Mouse (Mus musculus): ENCODE measurements around the gene Dhtkd1. TPM values are rescaled to one million over a fixed set of nuclear protein-coding genes. Genes with fewer than 3 reads are reported as not detected.

Gene Dhtkd1
- total and polyA plus RNA-seq, 3 experiments = 1.5 to 1.6 TPM; not detected in 1

DNA sequence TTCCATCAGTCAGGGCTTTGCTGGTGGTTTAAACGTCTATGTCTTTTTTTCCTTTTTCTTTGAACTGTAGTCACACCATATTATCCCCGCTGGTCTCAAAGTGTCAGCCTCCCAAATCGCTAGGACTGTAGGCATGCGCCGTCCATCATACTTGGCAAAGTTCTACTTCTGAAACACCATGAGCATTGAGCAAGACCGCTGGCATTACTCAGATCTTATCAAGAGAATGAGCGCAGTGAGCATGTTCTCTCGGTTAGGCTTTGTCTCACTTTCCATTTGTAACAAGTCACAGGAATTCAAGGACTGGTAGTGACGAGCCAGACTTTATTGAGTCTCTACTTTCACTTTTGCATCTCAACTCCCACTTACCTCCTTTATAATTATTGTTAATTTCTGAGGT is 91.5 kb downstream of the Dhtkd1 start:
- peaks cover 4 to 9% of the 10 kb centered on the region in 2 experiments for H3K4me1 ChIP-seq (ENCODE audit: control insufficient read depth in 1 of 2, insufficient read depth in 2 of 2, low read length in 2 of 2)
- no peak overlapping the region for H3K27ac ChIP-seq (ENCODE audit: control insufficient read depth, low read depth, low read length)
- peaks cover 49% of the 10 kb centered on the region for H3K79me2 ChIP-seq (ENCODE audit: control insufficient read depth, insufficient read depth, low read length, poor library complexity)

More for the DNA sequence above, 91.5 kb downstream of the Dhtkd1 start:
- no peaks in the 10 kb centered on the region for H3K27me3 ChIP-seq (ENCODE audit: control insufficient read depth in 1 of 2, insufficient read depth in 2 of 2, low read length in 2 of 2)
- DNase-seq (ENCODE audit: low read depth, low spot score) = no peak
- no peak overlapping the region for H3K4me3 ChIP-seq (ENCODE audit: control insufficient read depth in 1 of 2, insufficient read depth in 1 of 2, low read depth in 2 of 2, low read length in 2 of 2)
- no peaks in the 10 kb centered on the region for H3K9me3 ChIP-seq (replicated peaks; ENCODE audit: insufficient read depth, low read length)
- TF ChIP-seq EP300 (IDR thresholded peaks at IDR 0.05; ENCODE audit: low read depth in 1 of 2, low read length in 2 of 2) = no peak
- TF ChIP-seq RAD21 (IDR thresholded peaks at IDR 0.05; ENCODE audit: low read depth, low read length) = no peak
- TF ChIP-seq BHLHE40 (IDR thresholded peaks at IDR 0.05; ENCODE audit: borderline replicate concordance, low read depth, low read length) = no peak
- TF ChIP-seq RCOR1 (IDR thresholded peaks at IDR 0.05; ENCODE audit: low read depth, low read length) = no peak
- TF ChIP-seq SMC3 (IDR thresholded peaks at IDR 0.05; ENCODE audit: low read depth, low read length) = no peak
- TF ChIP-seq MEF2A (IDR thresholded peaks at IDR 0.05; ENCODE audit: extremely low read depth, insufficient replicate concordance, low read depth, low read length, poor library complexity, severe bottlenecking) = no peak
- TF ChIP-seq UBTF (IDR thresholded peaks at IDR 0.05; ENCODE audit: borderline replicate concordance, insufficient read depth, low read depth, low read length) = no peak
- no peak for TF ChIP-seq ZC3H11A (IDR thresholded peaks at IDR 0.05; ENCODE audit: low read depth, low read length)
- TF ChIP-seq ETS1 (IDR thresholded peaks at IDR 0.05; ENCODE audit: low read depth, low read length) = no peak
- no peak for TF ChIP-seq SIN3A (IDR thresholded peaks at IDR 0.05; ENCODE audit: low read length)
- TF ChIP-seq POLR2A (IDR thresholded peaks at IDR 0.05; ENCODE audit: control insufficient read depth in 1 of 2, insufficient read depth in 1 of 2, low read depth in 1 of 2, low read length in 2 of 2, poor library complexity in 1 of 2) = no peak
- no peak overlapping the region for H3K9ac ChIP-seq (ENCODE audit: control insufficient read depth, low read depth, low read length, poor library complexity, severe bottlenecking)
- peaks cover 7 to 31% of the 10 kb centered on the region in 2 experiments for H3K36me3 ChIP-seq (ENCODE audit: control insufficient read depth in 1 of 2, insufficient read depth in 2 of 2, low read length in 2 of 2)

Other genes with a start within 250 kb of the Dhtkd1 start
- gene Camk1d, start 228.3 kb downstream of the Dhtkd1 start, total RNA-seq (2012; rRNA removed) = 2.9 and 3.7 TPM in 2 replicates
- gene Camk1d, start 228.3 kb downstream of the Dhtkd1 start, polyA plus RNA-seq (2012; ENCODE audit: insufficient read depth in 1 of 2, insufficient read length in 2 of 2, low read depth in 1 of 2, low replicate concordance in 2 of 2, missing spikeins in 1 of 2) = 1 to 10 TPM in 1 of 2 experiments, not detected in 1; 4.4 TPM
- 82.1 and 100 TPM in 2 replicates for gene Nudt5, start 97.8 kb downstream of the Dhtkd1 start, total RNA-seq (2012; rRNA removed)
- gene Nudt5, start 97.8 kb downstream of the Dhtkd1 start, polyA plus RNA-seq (2012; ENCODE audit: insufficient read depth in 1 of 2, insufficient read length in 2 of 2, low read depth in 1 of 2, low replicate concordance in 2 of 2, missing spikeins in 1 of 2) = 100 to 1,000 TPM in 1 of 2 experiments, not detected in 1; 141 TPM
- 190 and 192 TPM in 2 replicates for gene Cdc123, start 97.6 kb downstream of the Dhtkd1 start, total RNA-seq (2012; rRNA removed)
- gene Cdc123, start 97.6 kb downstream of the Dhtkd1 start, polyA plus RNA-seq (2012; ENCODE audit: insufficient read depth in 1 of 2, insufficient read length in 2 of 2, low read depth in 1 of 2, low replicate concordance in 2 of 2, missing spikeins in 1 of 2) = 100 to 1,000 TPM; 338 to 770 TPM
- 0.35 and 0.39 TPM in 2 replicates for gene Gm13199, start 79.9 kb downstream of the Dhtkd1 start, total RNA-seq (2012; rRNA removed)
- 1 to 10 TPM in 1 of 2 experiments, not detected in 1; 4.8 TPM for gene Gm13199, start 79.9 kb downstream of the Dhtkd1 start, polyA plus RNA-seq (2012; ENCODE audit: insufficient read depth in 1 of 2, insufficient read length in 2 of 2, low read depth in 1 of 2, low replicate concordance in 2 of 2, missing spikeins in 1 of 2)
- 13.9 and 17.8 TPM in 2 replicates for gene Sec61a2, start 47.4 kb downstream of the Dhtkd1 start, total RNA-seq (2012; rRNA removed)
- gene Sec61a2, start 47.4 kb downstream of the Dhtkd1 start, polyA plus RNA-seq (2012; ENCODE audit: insufficient read depth in 1 of 2, insufficient read length in 2 of 2, low read depth in 1 of 2, low replicate concordance in 2 of 2, missing spikeins in 1 of 2) = 10 to 100 TPM in 1 of 2 experiments, not detected in 1; 32.3 TPM
- 15.2 and 15.3 TPM in 2 replicates for gene Upf2, start 8.7 kb upstream of the Dhtkd1 start, total RNA-seq (2012; rRNA removed)
- 10 to 100 TPM in 1 of 2 experiments, not detected in 1; 30.9 TPM for gene Upf2, start 8.7 kb upstream of the Dhtkd1 start, polyA plus RNA-seq (2012; ENCODE audit: insufficient read depth in 1 of 2, insufficient read length in 2 of 2, low read depth in 1 of 2, low replicate concordance in 2 of 2, missing spikeins in 1 of 2)
- gene Proser2, start 187.4 kb upstream of the Dhtkd1 start, total RNA-seq (2012; rRNA removed) = not detected in 2 replicates
- not detected for gene Proser2, start 187.4 kb upstream of the Dhtkd1 start, polyA plus RNA-seq (2012; ENCODE audit: insufficient read depth in 1 of 2, insufficient read length in 2 of 2, low read depth in 1 of 2, low replicate concordance in 2 of 2, missing spikeins in 1 of 2)